ENCODE assay signal across 14 mouse cellular contexts in the genomic region with DNA sequence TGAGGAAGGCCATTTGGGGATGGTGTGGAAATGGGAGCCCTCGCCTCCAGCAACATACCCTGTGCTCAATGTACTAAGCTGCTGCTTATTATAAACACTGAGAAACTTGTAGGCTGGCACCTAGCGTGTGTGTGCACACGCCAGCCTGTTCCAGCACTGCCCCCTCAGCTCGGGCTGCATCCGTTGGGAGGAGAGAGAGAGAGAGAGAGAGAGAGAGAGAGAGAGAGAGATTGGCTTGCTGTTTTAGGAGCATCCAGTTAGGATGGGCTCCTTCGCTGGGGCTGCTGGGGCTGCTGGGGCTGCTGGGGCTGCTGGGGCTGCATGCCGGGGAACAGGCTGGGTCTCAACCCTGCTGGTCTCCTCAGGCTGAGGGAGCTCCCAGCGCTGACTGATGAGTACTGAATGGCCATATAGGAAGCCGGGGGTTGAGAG. TPM values are rescaled to one million over a fixed set of nuclear protein-coding genes. Genes with fewer than 3 reads are reported as not detected.
A peak's percentile ranks its signal among the peaks of the same experiment; 100 is the strongest.
DNase-seq lines count a peak whose midpoint lies in the region; ATAC-seq lines count a peak whose summit lies in the region.
"Had no signal": no experiment of that assay in that cellular context is flagged by ENCODE, and none has a peak within 500 bp of the region (broad histone marks: within the 10 kb centered on the region; RNA-seq: fewer than 3 reads in every experiment).

No protein-coding gene starts in this region.

- H3K4me1 ChIP-seq in midbrain, embryonic 15.5 days = peaks cover 77% of the 10 kb centered on the region

- H3K9ac ChIP-seq in midbrain, embryonic 15.5 days = 0 out of 2 replicates have a peak overlapping the region, but pooled peaks have one; percentile 6

- H3K36me3 ChIP-seq in midbrain, embryonic 15.5 days (replicated peaks) = no peaks in the 10 kb centered on the region

- no peak overlapping the region for H3K4me3 ChIP-seq in midbrain, embryonic 15.5 days

- H3K9me3 ChIP-seq in midbrain, embryonic 15.5 days = no peaks in the 10 kb centered on the region

- peak overlapping the region; percentile 87 for H3K27ac ChIP-seq in midbrain, embryonic 15.5 days

- peak; percentile 39 for ATAC-seq in frontal cortex, adult (ENCODE audit: low TSS enrichment)
- ATAC-seq in midbrain, embryonic 15.5 days (replicated peaks) = no peak

- WGBS in midbrain, embryonic 15.5 days = 81% methylated on average over 9 of the region's 9 CpGs

- no peak for DNase-seq in frontal cortex, postnatal 25 days (ENCODE audit: low spot score in 2 of 2)
- DNase-seq in left cerebral cortex, adult 18-20 months (ENCODE audit: low spot score in 2 of 2) = peak; percentile 50 to 65
- no peak for DNase-seq in left cerebral cortex, adult 9 months (ENCODE audit: low spot score in 2 of 2)
- DNase-seq in MN1 (ENCODE audit: low spot score) = peak; percentile 31
- no peak for DNase-seq in embryo, embryonic 9.5 days (ENCODE audit: extremely low spot score)
- DNase-seq in thymus, postnatal 25 days = no peak
- DNase-seq: adrenal gland, postnatal 10 days; embryo, embryonic 11 days; heart, adult 18-20 months; heart, postnatal 4 days; kidney, adult 9 months had no signal

- H3K4me2 ChIP-seq in midbrain, embryonic 15.5 days = no peak overlapping the region

- no peaks in the 10 kb centered on the region for H3K27me3 ChIP-seq in midbrain, embryonic 15.5 days (replicated peaks)
- H3K27me3 ChIP-seq: CH12.LX had no signal

RNA-seq across cellular contexts. Expression of a gene that starts 8.3 kb away (rescaled TPM):
- 100 to 1,000 TPM; 298 to 313 TPM for total RNA-seq in left cerebral cortex, adult 18-20 months (2021)
- polyA plus RNA-seq in midbrain, embryonic 15.5 days (2015; fragmentation: Nextera tagmentation; extraction: Ambion mirVana) = 102 and 105 TPM in 2 replicates

RNA-seq across cellular contexts. Expression of a gene that starts 56.7 kb away (rescaled TPM):
- 100 to 1,000 TPM in 1 of 2 experiments, 10 to 100 TPM in 1; 96.3 to 109 TPM for total RNA-seq in left cerebral cortex, adult 18-20 months (2021)
- 273 and 278 TPM in 2 replicates for polyA plus RNA-seq in midbrain, embryonic 15.5 days (2015; fragmentation: Nextera tagmentation; extraction: Ambion mirVana)

Comparison
In these comparisons a context has a peak if more than half of its experiments do, and no peak if none do; other contexts are left out.
1. DNase-seq: peak in left cerebral cortex, adult 18-20 months (2 of 2) and MN1 (single experiment); none in frontal cortex, postnatal 25 days (0 of 2), left cerebral cortex, adult 9 months (0 of 2), embryo, embryonic 9.5 days (single experiment) and thymus, postnatal 25 days (single experiment).